Mouse (Mus musculus) stomach, embryonic 14.5 days (tissue): ENCODE results near the gene Pigt. TPM values are rescaled to one million over a fixed set of nuclear protein-coding genes. Genes with fewer than 3 reads are reported as not detected.

ENCODE experiments used
- ATAC-seq: fragments of 200-750 bp; cut with Nextera tagmentation; 2 replicates; pipeline ENCODE4 v1.8.0; 2017; ENCODE audit warnings: low read depth, moderate TSS enrichment; ENCODE audit not compliant: insufficient number of reproducible peaks, insufficient read depth, low FRiP score
- H3K27ac ChIP-seq: fragments of 300-500 bp; sonication (generic); 2 replicates; pipeline ENCODE4 v1.5.1; 2014; ENCODE audit warnings: mild to moderate bottlenecking, low read length, moderate library complexity, mixed read lengths
- H3K27me3 ChIP-seq: fragments of 300-500 bp; sonication (generic); 2 replicates; pipeline ENCODE4 v1.6.1; 2014; ENCODE audit warnings: low read length, control low read depth, mixed read lengths; ENCODE audit not compliant: control insufficient read depth, insufficient read depth
- H3K36me3 ChIP-seq: fragments of 300-500 bp; sonication (generic); 2 replicates; pipeline ENCODE4 v1.6.1; 2014; ENCODE audit warnings: mild to moderate bottlenecking, control low read depth, low read length, moderate library complexity, mixed read lengths; ENCODE audit not compliant: control insufficient read depth, insufficient read depth
- H3K4me1 ChIP-seq: fragments of 300-500 bp; sonication (generic); 2 replicates; pipeline ENCODE4 v1.6.1; 2014; ENCODE audit warnings: low read length, control low read depth, mixed read lengths; ENCODE audit not compliant: control insufficient read depth, insufficient read depth
- H3K4me2 ChIP-seq: fragments of 300-500 bp; sonication (generic); replicated peaks from 2 replicates; pipeline ENCODE4 v1.6.1; 2014; ENCODE audit warnings: low read depth, low read length, control low read depth
- H3K4me3 ChIP-seq: fragments of 300-500 bp; sonication (generic); 2 replicates; pipeline ENCODE4 v1.5.1; 2014; ENCODE audit warnings: low read depth, low read length, control low read depth
- H3K9ac ChIP-seq: fragments of 300-500 bp; sonication (generic); replicated peaks from 2 replicates; pipeline ENCODE4 v1.6.1; 2014; ENCODE audit warnings: low read depth, mild to moderate bottlenecking, control low read depth, low read length, moderate library complexity, mixed read lengths
- H3K9me3 ChIP-seq: fragments of 300-500 bp; sonication (generic); 2 replicates; pipeline ENCODE4 v1.6.1; 2016; ENCODE audit warnings: low read depth, low read length, control low read depth; ENCODE audit not compliant: control insufficient read depth
- WGBS: fragments of 180-500 bp; shearing (Covaris S2); extraction: QIAGEN DNeasy Blood & Tissue Kit; methylation state at CpG from one replicate; pipeline ENCODE4 v1.1.7; 2014; 5-methylcytosine and 5-hydroxymethylcytosine counted together
- polyA plus RNA-seq: library from polyadenylated mRNA; unstranded; fragments of >200 nt; fragmentation: Nextera tagmentation; extraction: Ambion mirVana; gene quantifications from 2 replicates; pipeline ENCODE4 v1.2.1, GENCODE M21; 2014

The Pigt gene
- polyA plus RNA-seq, 1 experiment from 2014 or later: 86.0 TPM

DNA sequence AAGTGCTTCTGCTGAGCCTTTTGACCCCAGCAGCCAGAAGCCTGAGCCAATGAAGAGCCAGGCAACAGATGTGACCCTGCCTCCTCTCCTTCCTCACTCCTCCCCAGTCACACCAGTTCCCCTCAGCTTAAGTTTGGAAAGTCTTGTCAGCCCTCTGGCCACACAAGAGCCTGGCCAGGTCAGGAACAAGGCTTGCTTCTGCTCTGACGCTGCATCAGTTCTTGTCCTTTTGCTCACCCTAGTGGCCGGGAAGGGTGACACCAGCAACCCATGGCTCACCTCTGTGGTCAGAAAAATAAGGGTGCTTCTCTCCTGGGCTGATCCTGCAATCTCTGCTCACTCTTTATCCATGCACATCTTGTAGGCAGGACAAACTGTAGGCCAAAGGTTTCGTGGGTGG, 23.5 kb downstream of the Pigt start:
- no peaks in the 10 kb centered on the region for H3K9me3 ChIP-seq
- H3K4me3 ChIP-seq: no peak overlapping the region
- H3K27ac ChIP-seq: no peak overlapping the region
- no peak overlapping the region for H3K9ac ChIP-seq
- no peak overlapping the region for H3K4me2 ChIP-seq
- H3K4me1 ChIP-seq: peaks cover 11% of the 10 kb centered on the region
- no peaks in the 10 kb centered on the region for H3K27me3 ChIP-seq
- 20% methylated on average over 3 of the region's 3 CpGs for WGBS
- no peak for ATAC-seq
- H3K36me3 ChIP-seq: no peaks in the 10 kb centered on the region

- Histone ChIP-seq H3K27me3 (no peaks in the 10 kb centered on the region), H3K4me1 (peaks cover 11% of the 10 kb centered on the region), H3K4me3 (no peak overlapping the region), H3K27ac (no peak overlapping the region), H3K9me3 (no peaks in the 10 kb centered on the region), H3K36me3 (no peaks in the 10 kb centered on the region), H3K9ac (no peak overlapping the region), H3K4me2 (no peak overlapping the region)
- 19% methylated on average over 11 of the region's 11 CpGs for WGBS
- no peak for ATAC-seq
Observed at GRCm38 (mm10) chr2:164521841-164522240, 24.5 kb downstream of the Pigt start.

DNA sequence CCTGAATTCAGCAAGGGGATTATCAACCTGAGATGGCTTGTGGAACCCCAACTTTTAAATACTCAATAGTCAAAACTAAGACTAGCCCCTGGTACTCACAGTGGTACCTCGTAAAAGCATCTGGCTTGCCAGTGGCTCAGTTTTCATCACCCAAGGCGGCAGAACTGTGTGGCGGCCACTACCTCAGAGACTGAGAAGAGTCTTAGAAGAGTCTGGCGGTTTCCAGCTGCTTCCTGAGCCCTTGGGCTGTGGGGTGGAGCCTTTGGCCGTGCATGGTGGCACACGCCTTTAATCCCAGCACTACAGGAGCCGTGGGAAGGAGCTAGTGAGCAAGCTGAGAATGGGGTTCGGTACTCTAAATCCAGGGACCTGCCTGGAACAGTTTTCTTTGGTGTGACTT, 25.0 kb downstream of the Pigt start:
- H3K4me2 ChIP-seq: no peak overlapping the region
- no peaks in the 10 kb centered on the region for H3K9me3 ChIP-seq
- H3K4me1 ChIP-seq: peaks cover 11% of the 10 kb centered on the region
- no peak overlapping the region for H3K27ac ChIP-seq
- no peaks in the 10 kb centered on the region for H3K36me3 ChIP-seq
- no peak for ATAC-seq
- no peak overlapping the region for H3K9ac ChIP-seq
- H3K4me3 ChIP-seq: no peak overlapping the region
- H3K27me3 ChIP-seq: no peaks in the 10 kb centered on the region
- 26% methylated on average over 8 of the region's 8 CpGs for WGBS

- H3K4me3 ChIP-seq: no peak overlapping the region
- H3K4me2 ChIP-seq: no peak overlapping the region
- H3K4me1 ChIP-seq: peaks cover 10% of the 10 kb centered on the region
- 82% methylated on average over 10 of the region's 10 CpGs for WGBS
- H3K36me3 ChIP-seq: no peaks in the 10 kb centered on the region
- no peaks in the 10 kb centered on the region for H3K27me3 ChIP-seq
- H3K9me3 ChIP-seq: no peaks in the 10 kb centered on the region
- H3K9ac ChIP-seq: no peak overlapping the region
- H3K27ac ChIP-seq: no peak overlapping the region
- no peak for ATAC-seq
Observed at GRCm38 (mm10) chr2:164523301-164523773, 26.0 kb downstream of the Pigt start.

GRCm38 (mm10) chr2:164528557-164528956, 31.2 kb downstream of the Pigt start:
- Histone ChIP-seq H3K27ac (no peak overlapping the region), H3K36me3 (no peaks in the 10 kb centered on the region), H3K9ac (no peak overlapping the region), H3K4me3 (no peak overlapping the region), H3K27me3 (no peaks in the 10 kb centered on the region), H3K9me3 (no peaks in the 10 kb centered on the region), H3K4me2 (no peak overlapping the region), H3K4me1 (no peaks in the 10 kb centered on the region)
- ATAC-seq: no peak
- 69% methylated on average over 5 of the region's 5 CpGs for WGBS

GRCm38 (mm10) chr2:164531169-164531568, 33.8 kb downstream of the Pigt start:
- H3K9me3 ChIP-seq: no peaks in the 10 kb centered on the region
- H3K27me3 ChIP-seq: no peaks in the 10 kb centered on the region
- H3K27ac ChIP-seq: no peak overlapping the region
- H3K9ac ChIP-seq: no peak overlapping the region
- no peaks in the 10 kb centered on the region for H3K4me1 ChIP-seq
- no peaks in the 10 kb centered on the region for H3K36me3 ChIP-seq
- no peak overlapping the region for H3K4me2 ChIP-seq
- ATAC-seq: no peak
- 2% methylated on average over 3 of the region's 3 CpGs for WGBS
- no peak overlapping the region for H3K4me3 ChIP-seq

DNA sequence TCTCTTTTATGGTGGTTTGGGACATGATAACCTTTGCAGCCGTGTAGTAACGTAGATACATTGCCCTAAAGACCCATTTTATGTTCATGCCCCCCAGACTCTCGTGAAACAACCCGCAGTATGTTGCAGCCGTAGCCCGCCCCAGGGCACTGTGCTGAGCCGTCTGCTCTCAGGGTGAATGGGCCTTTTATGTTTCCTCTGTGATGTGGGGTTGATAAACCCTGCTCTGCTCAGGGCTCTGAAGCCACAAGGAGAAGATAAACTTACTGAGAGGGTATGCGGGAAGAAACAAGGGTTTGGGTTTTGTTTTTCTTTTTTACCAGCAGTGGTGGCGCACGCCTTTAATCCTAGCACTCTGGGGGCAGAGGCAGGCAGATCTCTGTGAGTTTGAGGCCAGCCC, 37.0 kb downstream of the Pigt start:
- Histone ChIP-seq H3K4me2 (no peak overlapping the region), H3K9me3 (no peaks in the 10 kb centered on the region), H3K27me3 (no peaks in the 10 kb centered on the region), H3K27ac (no peak overlapping the region), H3K9ac (no peak overlapping the region), H3K4me1 (no peaks in the 10 kb centered on the region), H3K4me3 (no peak overlapping the region), H3K36me3 (no peaks in the 10 kb centered on the region)
- WGBS: 70% methylated on average over 10 of the region's 10 CpGs
- no peak for ATAC-seq

GRCm38 (mm10) chr2:164537003-164537402, 39.7 kb downstream of the Pigt start:
- Histone ChIP-seq H3K4me3 (no peak overlapping the region), H3K9ac (no peak overlapping the region), H3K27me3 (no peaks in the 10 kb centered on the region), H3K36me3 (no peaks in the 10 kb centered on the region), H3K4me1 (0 out of 2 replicates have a peak, but pooled peaks cover 7% of the 10 kb centered on the region), H3K4me2 (no peak overlapping the region), H3K27ac (no peak overlapping the region), H3K9me3 (no peaks in the 10 kb centered on the region)
- ATAC-seq: no peak
- WGBS: 63% methylated on average over 4 of the region's 4 CpGs

DNA sequence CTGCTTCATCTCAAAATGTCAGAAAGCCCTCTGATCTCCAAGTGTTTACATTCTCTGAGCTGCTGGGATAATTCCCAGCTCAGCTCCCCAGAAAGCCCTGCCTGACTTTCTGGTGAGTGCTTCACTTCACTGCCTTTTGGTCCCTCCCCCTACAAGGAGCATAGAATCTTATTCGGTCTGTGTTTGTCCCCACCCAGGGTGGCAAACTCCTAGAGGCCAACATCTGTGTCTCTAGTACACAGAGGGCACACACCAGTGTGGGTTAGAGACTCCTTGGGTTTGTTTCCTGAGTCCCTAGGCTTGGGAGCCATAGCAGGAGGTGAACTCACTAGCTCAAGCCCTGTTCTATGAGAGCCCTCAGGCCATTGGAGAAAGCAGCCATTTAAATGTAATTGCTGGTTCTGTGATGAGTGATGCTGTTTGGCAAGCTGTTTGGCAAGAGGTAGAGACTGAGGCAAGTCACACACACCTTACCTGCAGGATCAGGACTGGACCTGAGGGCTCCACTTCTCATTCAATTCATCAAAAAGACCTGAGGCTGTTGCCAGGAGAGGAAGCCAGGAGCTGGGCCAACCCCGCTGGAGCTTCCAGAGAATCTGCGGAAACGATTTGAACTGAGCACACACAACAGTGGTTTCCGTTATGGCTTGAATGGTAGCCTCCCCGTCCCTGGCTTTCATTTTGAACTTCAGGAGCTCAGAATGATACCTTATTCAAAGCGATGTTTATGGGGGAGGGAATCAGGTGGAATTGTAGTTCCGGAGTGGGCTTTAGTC, 43.5 kb downstream of the Pigt start:
- Histone ChIP-seq H3K27me3 (no peaks in the 10 kb centered on the region), H3K4me3 (no peak overlapping the region), H3K9me3 (no peaks in the 10 kb centered on the region), H3K4me1 (peaks cover 14% of the 10 kb centered on the region; the same call in 1 of the 2 replicates), H3K9ac (no peak overlapping the region), H3K27ac (peak overlapping the region; percentile 66), H3K36me3 (no peaks in the 10 kb centered on the region), H3K4me2 (no peak overlapping the region)
- WGBS: 29% methylated on average over 8 of the region's 8 CpGs
- peak; percentile 59 for ATAC-seq
